Mouse (Mus musculus): ENCODE data around the gene Gm28053.
"Not testable (repeated sequence)": the region's sequence is repeated elsewhere in the genome, so short reads cannot be mapped to it uniquely, and the experiment has no call there.

The Gm28053 gene

GRCm38 (mm10) chr6:48718455-48718854 is at the start of gene Gm28053, which contains the start of gene Gimap7:
TSS of gene Gm28053 (plus strand) at chr6:48718607.
TSS of gene Gimap7 (plus strand) at chr6:48718621.
- peak; percentile 83 for DNase-seq

DNA sequence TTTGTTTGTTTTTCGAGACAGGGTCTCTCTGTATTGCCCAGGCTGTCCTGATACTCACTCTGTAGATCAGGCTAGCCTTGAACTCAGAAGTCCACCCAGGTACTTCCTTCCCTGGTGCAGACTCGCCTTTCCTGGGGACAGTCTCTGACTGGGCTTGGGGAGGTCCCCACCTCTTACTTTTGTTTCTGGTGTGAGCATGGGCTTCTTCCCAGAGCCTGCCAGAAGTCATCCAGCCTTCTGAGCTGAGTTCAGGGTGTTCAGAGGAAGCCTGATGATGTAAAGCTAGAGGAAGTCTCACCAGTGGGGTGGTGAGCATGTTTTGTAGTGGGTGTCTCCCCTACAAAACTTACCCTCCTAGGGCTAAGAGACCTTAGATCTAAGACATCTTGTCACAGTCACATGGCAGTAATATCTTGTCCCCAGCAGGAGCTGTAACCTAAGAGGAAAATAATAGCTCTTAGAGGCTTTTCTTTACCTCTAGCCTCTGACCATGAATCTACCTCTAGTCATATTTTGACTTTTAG is 48.9 kb upstream of the Gm28053 start:
- no peak for DNase-seq

- peak; percentile 50 for DNase-seq
Measured at GRCm38 (mm10) chr6:48674291-48675058, 43.9 kb upstream of the Gm28053 start.

DNA sequence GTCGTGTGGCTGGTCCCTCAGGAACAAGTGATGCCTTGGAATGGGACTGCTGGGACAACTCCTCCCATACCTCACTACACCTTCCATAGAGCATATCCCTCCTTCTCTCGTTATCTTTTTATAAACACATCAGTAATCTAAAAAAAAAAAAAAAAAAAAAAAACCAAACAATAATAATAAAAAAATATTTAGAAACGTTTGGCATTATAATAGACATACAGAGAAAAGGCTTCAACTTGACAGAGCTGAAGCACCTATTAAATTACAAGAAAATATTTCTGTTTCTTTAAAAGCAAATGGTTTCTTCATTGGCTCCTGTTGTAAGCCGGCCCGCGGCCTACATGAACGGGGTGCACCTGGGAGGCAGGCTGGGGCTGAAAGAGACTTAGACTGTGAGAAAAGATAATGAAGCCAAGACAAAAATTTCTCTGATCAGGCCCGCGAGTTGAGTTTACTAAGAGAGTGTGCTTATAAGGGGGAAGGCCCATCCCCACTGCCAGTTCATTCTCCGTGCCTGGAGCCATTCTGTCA is 42.9 kb upstream of the Gm28053 start:
- no peak for DNase-seq

DNA sequence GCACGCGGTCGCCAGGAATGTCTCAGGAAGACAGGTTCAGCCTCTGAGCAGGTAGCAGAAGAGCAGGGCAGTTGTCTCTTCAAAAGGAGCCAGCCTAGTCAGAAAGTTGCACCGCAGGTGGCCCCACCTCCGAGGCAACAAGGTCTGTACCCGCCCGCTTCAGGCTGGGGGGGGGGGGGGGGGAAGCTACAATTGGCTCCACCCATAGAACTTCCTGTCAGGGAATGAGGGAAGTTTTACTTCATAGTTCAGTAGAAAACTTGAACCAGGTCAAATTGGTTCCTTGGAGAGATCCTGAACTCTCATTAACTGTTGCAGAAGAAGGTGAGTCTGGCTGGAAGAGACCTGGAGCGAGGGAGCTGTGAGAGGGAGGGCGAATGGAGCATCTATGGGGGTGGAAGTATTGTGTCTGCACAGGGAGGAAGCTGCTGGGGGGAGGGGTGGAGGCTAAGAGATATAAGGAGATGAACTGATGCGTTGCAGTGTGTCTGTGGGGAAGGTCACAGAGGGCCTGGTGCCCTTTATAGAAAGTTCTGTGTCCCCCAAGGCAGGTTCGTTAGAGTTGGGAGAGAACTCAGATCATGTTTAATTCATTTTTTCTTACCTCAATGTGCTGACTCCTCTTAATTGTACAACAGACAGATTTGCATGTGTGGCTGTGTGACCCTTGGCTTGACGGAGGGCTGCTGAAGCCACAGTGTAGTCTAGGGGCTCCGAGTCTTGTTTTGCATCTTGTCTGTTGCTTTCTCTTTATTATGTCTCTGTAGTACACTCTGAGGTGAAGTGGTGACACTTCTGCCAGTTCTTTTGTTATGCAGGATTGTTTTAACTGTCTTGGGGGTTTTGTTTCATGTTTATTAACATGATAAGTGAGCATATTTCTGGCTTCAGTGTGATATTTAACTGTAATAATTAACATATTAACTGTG is 42.2 kb upstream of the Gm28053 start, which contains the start of gene Gimap9:
Gene Gimap9, plus strand, starts transcription at position 199 of the 929 bp plus-strand sequence.
- peak; percentile 91 for DNase-seq

- no peak for DNase-seq
Measured at GRCm38 (mm10) chr6:48676860-48677415, 41.5 kb upstream of the Gm28053 start.

GRCm38 (mm10) chr6:48677492-48678345 is 40.7 kb upstream of the Gm28053 start:
- peak; percentile 47 for DNase-seq

DNA sequence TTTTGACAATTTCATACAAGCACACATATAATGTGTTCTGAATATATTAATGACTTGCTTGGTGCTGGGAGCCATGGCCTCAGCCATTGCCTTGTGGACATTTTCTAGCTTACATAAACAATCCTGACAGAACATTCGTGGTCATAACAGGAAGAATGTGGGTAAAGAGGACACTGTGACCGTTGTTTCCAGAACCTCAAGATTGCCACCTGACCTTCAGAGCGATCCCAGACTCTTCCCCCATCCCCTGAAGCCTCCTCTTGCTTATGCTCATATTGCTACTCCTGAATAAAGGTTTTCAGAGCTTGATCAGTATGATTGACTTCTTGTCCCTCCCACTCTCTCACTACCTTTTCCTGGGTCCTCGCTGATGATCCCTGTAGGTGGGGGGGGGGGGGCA is 40.0 kb upstream of the Gm28053 start:
- DNase-seq: no peak

GRCm38 (mm10) chr6:48679701-48680100 is 38.7 kb upstream of the Gm28053 start:
- DNase-seq: no peak

GRCm38 (mm10) chr6:48680421-48680820 is 38.0 kb upstream of the Gm28053 start:
- DNase-seq: no peak

- DNase-seq: no peak
Measured at GRCm38 (mm10) chr6:48681472-48682090, 36.8 kb upstream of the Gm28053 start.

DNA sequence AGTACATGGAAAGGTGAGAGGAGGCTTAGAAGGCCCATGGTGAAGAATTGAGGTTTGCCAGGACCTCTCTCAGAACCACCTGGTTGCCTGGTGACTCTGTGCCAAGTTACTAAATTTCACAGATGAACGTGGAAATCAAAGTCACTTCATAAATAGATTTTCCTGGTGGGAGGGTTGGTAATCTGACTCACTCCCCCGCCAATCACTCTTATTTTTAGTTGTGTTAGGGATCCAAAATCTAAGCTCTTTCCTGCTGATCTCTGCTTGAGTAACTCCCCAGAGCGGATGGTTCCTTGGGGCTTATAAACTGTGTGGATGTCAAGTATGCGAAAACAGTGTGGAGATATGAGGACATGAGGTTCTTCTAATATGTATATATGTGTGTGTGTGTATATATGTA is 36.1 kb upstream of the Gm28053 start:
- no peak for DNase-seq

GRCm38 (mm10) chr6:48683263-48683821 is 35.1 kb upstream of the Gm28053 start:
- not testable (repeated sequence) for DNase-seq

- DNase-seq: no peak
Measured at GRCm38 (mm10) chr6:48684319-48684718, 34.1 kb upstream of the Gm28053 start, which contains the start of gene Gimap4. TSS of gene Gimap4 (plus strand) at chr6:48684549.

DNA sequence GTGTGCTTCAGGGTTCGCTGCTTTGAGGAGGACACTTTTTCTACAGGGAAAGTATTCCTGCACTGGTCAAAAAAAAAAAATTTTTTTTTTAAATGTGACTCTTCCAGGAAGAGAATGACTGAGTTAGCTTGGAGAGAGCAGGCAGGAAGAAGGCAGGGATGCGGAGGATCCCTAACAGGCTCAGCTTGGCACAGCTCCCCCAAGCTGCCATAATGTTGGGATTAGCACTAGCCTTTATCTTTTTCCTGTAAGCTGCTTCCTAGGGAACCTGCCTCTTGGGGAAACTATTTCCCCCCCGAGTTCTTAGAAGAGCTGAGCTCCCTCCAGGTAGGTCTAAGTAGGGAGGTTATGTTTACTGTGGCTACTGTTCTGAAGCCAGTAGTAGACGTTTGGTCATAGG is 33.6 kb upstream of the Gm28053 start:
- no peak for DNase-seq

DNA sequence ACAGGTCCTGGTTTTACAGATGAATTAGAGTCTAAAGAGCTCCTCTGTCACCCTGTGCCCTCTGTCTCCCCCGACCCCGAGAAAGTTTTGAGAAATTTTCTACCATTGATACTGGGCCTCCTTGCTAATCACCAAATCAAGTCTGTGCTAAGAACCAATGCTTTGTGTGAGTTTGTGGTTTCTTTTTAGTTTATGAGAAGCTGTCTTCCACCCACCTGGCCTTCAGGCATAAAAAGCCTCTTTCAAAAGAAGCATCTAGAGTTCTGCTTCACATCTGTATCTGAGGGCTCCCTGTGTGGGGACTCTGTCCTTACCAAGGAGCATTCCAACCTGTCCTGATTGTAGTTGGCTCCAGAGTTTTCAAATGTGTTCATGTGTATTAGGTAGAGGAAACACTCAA is 33.2 kb upstream of the Gm28053 start:
- no peak for DNase-seq

DNA sequence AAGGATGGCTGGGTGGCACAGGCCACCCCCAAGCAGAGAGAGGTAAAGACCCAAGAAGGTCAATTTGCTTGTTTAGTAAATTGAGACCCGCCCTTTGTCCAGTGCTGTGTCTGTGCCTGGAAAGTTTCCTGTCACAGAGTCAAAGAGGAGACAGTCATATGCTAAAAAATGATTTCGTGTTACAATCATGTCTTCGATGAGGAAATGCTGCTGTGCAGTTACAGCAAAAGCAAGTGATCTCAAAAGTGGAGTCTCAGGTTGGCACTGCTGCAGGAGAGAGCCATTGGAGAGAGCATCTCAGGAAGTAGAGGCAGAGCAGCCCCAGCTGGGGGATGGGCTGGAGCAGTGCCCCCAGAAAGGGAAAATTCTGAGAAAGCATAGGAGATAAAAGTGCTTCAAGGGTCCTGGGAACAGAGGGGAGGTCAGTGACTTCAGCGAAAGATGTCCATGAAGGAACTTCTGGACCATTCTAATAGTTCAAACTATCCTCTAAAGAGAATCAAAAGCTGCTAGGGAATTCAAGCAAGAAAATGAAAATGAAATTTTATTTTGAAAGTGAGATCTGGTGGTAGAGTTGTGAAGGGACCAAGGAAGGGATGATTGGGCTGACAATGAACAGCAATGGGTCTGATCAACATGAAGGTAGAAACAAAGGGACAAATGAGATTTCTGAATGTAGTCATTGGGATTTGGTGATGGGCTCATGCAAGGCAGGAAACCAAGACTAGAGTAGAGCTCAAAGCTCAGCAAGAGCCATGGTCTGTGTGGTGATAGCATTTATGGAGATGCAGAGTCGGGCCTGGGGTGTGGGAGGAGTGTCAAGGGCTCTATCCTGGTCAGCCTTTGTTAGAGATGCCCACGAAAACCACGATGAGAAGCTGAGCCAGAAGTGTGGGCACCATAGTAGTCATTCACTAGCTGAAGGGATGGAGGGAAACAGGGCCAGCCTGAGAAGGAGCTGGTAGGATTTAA is 32.4 kb upstream of the Gm28053 start:
- DNase-seq: no peak

DNA sequence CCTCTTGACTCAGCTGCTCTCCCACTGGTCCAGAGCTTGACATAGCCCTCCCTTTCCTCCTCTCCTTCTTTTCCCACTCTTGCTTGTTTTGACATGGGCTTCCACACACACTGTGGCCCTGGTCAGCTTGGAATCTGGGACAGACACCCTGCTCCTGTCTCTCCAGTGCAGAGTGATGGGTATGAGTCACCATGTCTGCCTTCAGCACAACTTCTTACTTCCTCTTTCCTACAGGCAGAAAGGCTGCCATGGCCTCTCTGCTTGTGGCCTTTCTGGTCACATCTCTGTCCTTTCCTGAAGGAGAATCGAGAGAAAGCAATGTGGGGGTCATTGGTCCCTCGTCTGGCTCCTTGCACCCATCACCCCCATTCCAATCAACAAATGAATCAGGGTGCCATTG is 31.3 kb upstream of the Gm28053 start:
- DNase-seq: no peak

DNA sequence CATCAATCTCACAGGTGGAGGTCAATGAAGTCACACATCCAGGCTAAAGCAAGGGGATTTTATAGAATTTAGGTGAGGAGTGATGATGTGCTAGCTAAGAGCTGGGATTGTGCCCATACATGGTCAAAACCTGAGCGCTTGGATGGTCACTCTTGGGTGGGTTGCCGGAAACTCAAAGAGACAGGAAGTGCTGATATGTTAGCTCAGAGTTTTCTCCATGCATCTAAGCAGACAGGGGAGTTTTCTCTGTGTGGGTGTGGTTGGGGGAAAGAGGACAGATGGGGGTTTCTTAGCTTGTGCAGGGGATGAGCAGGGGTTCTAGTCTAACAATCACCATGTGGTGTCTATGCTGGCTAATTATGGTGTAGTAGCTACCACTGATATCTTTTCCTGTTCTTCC is 29.1 kb upstream of the Gm28053 start:
- DNase-seq: no peak

DNA sequence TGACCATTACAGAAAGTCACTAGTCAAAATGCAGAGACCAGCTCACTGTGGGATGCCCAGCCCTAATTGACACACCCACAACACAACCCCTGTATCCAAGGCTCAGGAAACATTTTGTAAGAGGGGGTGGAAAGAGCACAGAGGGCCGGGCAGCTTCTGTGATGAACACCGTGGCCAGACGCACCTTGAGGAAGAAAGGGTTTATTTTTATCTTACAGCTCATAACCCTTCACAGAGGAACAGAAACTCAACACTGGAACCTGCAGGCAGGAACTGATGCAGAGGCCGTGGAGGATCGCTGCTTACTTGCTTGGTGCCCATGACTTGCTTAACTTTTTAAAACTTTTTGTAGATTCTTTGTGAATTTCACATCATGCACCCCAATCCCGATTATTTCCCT is 25.4 kb upstream of the Gm28053 start:
- DNase-seq: no peak
